Mouse (Mus musculus) myocyte (in vitro differentiated cells): ENCODE results near the gene Btbd10.

ENCODE experiments used
- E2F4 ChIP-seq: IDR thresholded peaks from one replicate; pipeline ENCODE4 v1.6.1; 2011; ENCODE audit warnings: mild to moderate bottlenecking, control low read depth, moderate library complexity; ENCODE audit not compliant: insufficient read depth
- MAX ChIP-seq: IDR thresholded peaks from one replicate; pipeline ENCODE4 v1.6.1; 2011; ENCODE audit warnings: low read depth, mild to moderate bottlenecking, control low read depth
- MYOG ChIP-seq, 3 experiments: IDR thresholded peaks; one replicate each; pipeline ENCODE4 v1.6.1; 2011; ENCODE audit warnings: control low read depth in 2 of 3, low read depth in 2 of 3, mild to moderate bottlenecking in 2 of 3; ENCODE audit not compliant: insufficient read length in 2 of 3, control insufficient read depth in 1 of 3, insufficient read depth in 1 of 3
- POLR2A ChIP-seq: IDR thresholded peaks from one replicate; pipeline ENCODE4 v1.6.1; 2011; ENCODE audit warnings: low read depth, mild to moderate bottlenecking, control low read depth, moderate library complexity; ENCODE audit not compliant: insufficient read length
- POLR2AphosphoS2 ChIP-seq: IDR thresholded peaks from one replicate; pipeline ENCODE4 v1.6.1; 2011; ENCODE audit warnings: low read depth, control low read depth; ENCODE audit not compliant: insufficient read length
- SRF ChIP-seq: IDR thresholded peaks from one replicate; pipeline ENCODE4 v1.6.1; 2011; ENCODE audit warnings: low read depth; ENCODE audit not compliant: control insufficient read depth, insufficient read length
- TCF3 ChIP-seq: IDR thresholded peaks from one replicate; pipeline ENCODE4 v1.6.1; 2011; ENCODE audit warnings: low read depth, control low read depth; ENCODE audit not compliant: insufficient read length
- USF1 ChIP-seq: IDR thresholded peaks from one replicate; pipeline ENCODE4 v1.6.1; 2011; ENCODE audit warnings: low read depth, mild to moderate bottlenecking, control low read depth, moderate library complexity

- TF ChIP-seq TCF3 (no peak), POLR2A (no peak), USF1 (no peak), MYOG (IDR thresholded peaks at IDR 0.05; ENCODE audit: control insufficient read depth in 1 of 3, insufficient read depth in 1 of 3, insufficient read length in 2 of 3, low read depth in 2 of 3) (no peak), MAX (no peak), SRF (no peak), POLR2AphosphoS2 (no peak), E2F4 (no peak)
Measured at GRCm38 (mm10) chr7:113391619-113392018, 22.4 kb upstream of the Btbd10 start.
